Mouse (Mus musculus): ENCODE measurements around the gene Gm19345. TPM values are rescaled to one million over a fixed set of nuclear protein-coding genes. Genes with fewer than 3 reads are reported as not detected.

Gene Gm19345
- polyA plus RNA-seq, 1 experiment from 2014 or later = not detected

GRCm38 (mm10) chr7:19859740-19860139 lies 7.9 kb downstream of the Gm19345 start:
- Histone ChIP-seq H3K9ac (no peak overlapping the region), H3K27me3 (no peaks in the 10 kb centered on the region), H3K9me3 (no peaks in the 10 kb centered on the region), H3K4me3 (no peak overlapping the region), H3K4me2 (no peak overlapping the region), H3K36me3 (no peaks in the 10 kb centered on the region), H3K4me1 (no peaks in the 10 kb centered on the region), H3K27ac (no peak overlapping the region)
- ATAC-seq (ENCODE audit: borderline replicate concordance, extremely low read depth, low FRiP score, low TSS enrichment) = no peak
- 53% methylated on average over 10 of the region's 10 CpGs for WGBS

- Histone ChIP-seq H3K4me3 (no peak within 1 kb of the TSS), H3K27ac (no peak within 1 kb of the TSS), H3K27me3 (no peaks in the 10 kb centered on the region), H3K36me3 (no peaks in the 10 kb centered on the region), H3K9ac (no peak within 1 kb of the TSS), H3K9me3 (no peaks in the 10 kb centered on the region), H3K4me1 (no peaks in the 10 kb centered on the region), H3K4me2 (no peak within 1 kb of the TSS)
- ATAC-seq (ENCODE audit: borderline replicate concordance, extremely low read depth, low FRiP score, low TSS enrichment) = no peak
- 77% methylated on average over 9 of the region's 9 CpGs for WGBS
Observed at GRCm38 (mm10) chr7:19861199-19861598, 9.4 kb downstream of the Gm19345 start, which contains the start of gene Ceacam16. Gene Ceacam16, minus strand, starts transcription at chr7:19861299.

- no peak overlapping the region for H3K27ac ChIP-seq
- ATAC-seq (ENCODE audit: borderline replicate concordance, extremely low read depth, low FRiP score, low TSS enrichment) = no peak
- H3K36me3 ChIP-seq = no peaks in the 10 kb centered on the region
- no peak overlapping the region for H3K4me3 ChIP-seq
- WGBS = 27% methylated on average over 2 of the region's 2 CpGs
- no peaks in the 10 kb centered on the region for H3K4me1 ChIP-seq
- H3K9ac ChIP-seq = no peak overlapping the region
- no peaks in the 10 kb centered on the region for H3K9me3 ChIP-seq
- H3K4me2 ChIP-seq = no peak overlapping the region
- H3K27me3 ChIP-seq = no peaks in the 10 kb centered on the region
Observed at GRCm38 (mm10) chr7:19864241-19864640, 12.4 kb downstream of the Gm19345 start.

- no peak overlapping the region for H3K27ac ChIP-seq
- no peaks in the 10 kb centered on the region for H3K27me3 ChIP-seq
- no peaks in the 10 kb centered on the region for H3K36me3 ChIP-seq
- no peaks in the 10 kb centered on the region for H3K4me1 ChIP-seq
- no peaks in the 10 kb centered on the region for H3K9me3 ChIP-seq
- ATAC-seq (ENCODE audit: borderline replicate concordance, extremely low read depth, low FRiP score, low TSS enrichment) = no peak
- no peak overlapping the region for H3K4me3 ChIP-seq
- no peak overlapping the region for H3K4me2 ChIP-seq
- 64% methylated on average over 8 of the region's 8 CpGs for WGBS
- no peak overlapping the region for H3K9ac ChIP-seq
Observed at GRCm38 (mm10) chr7:19865246-19866036, 13.6 kb downstream of the Gm19345 start.

GRCm38 (mm10) chr7:19866490-19866889 lies 14.7 kb downstream of the Gm19345 start:
- ATAC-seq (ENCODE audit: borderline replicate concordance, extremely low read depth, low FRiP score, low TSS enrichment) = no peak

GRCm38 (mm10) chr7:19867751-19868399 lies 16.1 kb downstream of the Gm19345 start:
- H3K4me1 ChIP-seq = peaks cover 8% of the 10 kb centered on the region
- H3K9ac ChIP-seq = no peak overlapping the region
- H3K4me3 ChIP-seq = no peak overlapping the region
- no peaks in the 10 kb centered on the region for H3K27me3 ChIP-seq
- H3K36me3 ChIP-seq = no peaks in the 10 kb centered on the region
- WGBS = 69% methylated on average over 16 of the region's 16 CpGs
- H3K9me3 ChIP-seq = no peaks in the 10 kb centered on the region
- H3K4me2 ChIP-seq = no peak overlapping the region
- ATAC-seq (ENCODE audit: borderline replicate concordance, extremely low read depth, low FRiP score, low TSS enrichment) = no peak
- no peak overlapping the region for H3K27ac ChIP-seq

More at GRCm38 (mm10) chr7:19866490-19866889, 14.7 kb downstream of the Gm19345 start:
- H3K4me1 ChIP-seq = peaks cover 6% of the 10 kb centered on the region
- H3K4me3 ChIP-seq = no peak overlapping the region
- no peak overlapping the region for H3K9ac ChIP-seq
- H3K9me3 ChIP-seq = no peaks in the 10 kb centered on the region
- H3K27ac ChIP-seq = no peak overlapping the region
- 77% methylated on average over 6 of the region's 6 CpGs for WGBS
- H3K27me3 ChIP-seq = no peaks in the 10 kb centered on the region
- H3K36me3 ChIP-seq = no peaks in the 10 kb centered on the region
- H3K4me2 ChIP-seq = no peak overlapping the region

GRCm38 (mm10) chr7:19871137-19871621 lies 19.4 kb downstream of the Gm19345 start:
- H3K4me3 ChIP-seq = no peak overlapping the region
- H3K9ac ChIP-seq = no peak overlapping the region
- H3K27ac ChIP-seq = peak overlapping the region; percentile 19; the same call in 1 of the 2 replicates
- 45% methylated on average over 10 of the region's 10 CpGs for WGBS
- 0 out of 2 replicates have a peak overlapping the region, but pooled peaks have one; percentile 10 for H3K4me2 ChIP-seq
- ATAC-seq (ENCODE audit: borderline replicate concordance, extremely low read depth, low FRiP score, low TSS enrichment) = no peak
- peaks cover 10% of the 10 kb centered on the region for H3K4me1 ChIP-seq
- no peaks in the 10 kb centered on the region for H3K36me3 ChIP-seq
- no peaks in the 10 kb centered on the region for H3K9me3 ChIP-seq
- H3K27me3 ChIP-seq = no peaks in the 10 kb centered on the region

- no peak overlapping the region for H3K4me3 ChIP-seq
- H3K4me1 ChIP-seq = peaks cover 13% of the 10 kb centered on the region
- WGBS = 33% methylated on average over 5 of the region's 5 CpGs
- 0 out of 2 replicates have a peak, but pooled peaks have one; percentile 6 for ATAC-seq (ENCODE audit: borderline replicate concordance, extremely low read depth, low FRiP score, low TSS enrichment)
- H3K9ac ChIP-seq = no peak overlapping the region
- H3K27ac ChIP-seq = peak overlapping the region; percentile 15; the same call in 1 of the 2 replicates
- H3K9me3 ChIP-seq = no peaks in the 10 kb centered on the region
- H3K36me3 ChIP-seq = no peaks in the 10 kb centered on the region
- H3K27me3 ChIP-seq = no peaks in the 10 kb centered on the region
- H3K4me2 ChIP-seq = no peak overlapping the region
Observed at GRCm38 (mm10) chr7:19871943-19872601, 20.3 kb downstream of the Gm19345 start.

- 37% methylated on average over 13 of the region's 13 CpGs for WGBS
- no peak overlapping the region for H3K27ac ChIP-seq
- H3K9ac ChIP-seq = no peak overlapping the region
- H3K4me1 ChIP-seq = peaks cover 11% of the 10 kb centered on the region
- H3K9me3 ChIP-seq = no peaks in the 10 kb centered on the region
- H3K4me3 ChIP-seq = no peak overlapping the region
- no peak overlapping the region for H3K4me2 ChIP-seq
- ATAC-seq (ENCODE audit: borderline replicate concordance, extremely low read depth, low FRiP score, low TSS enrichment) = peak; percentile 19; the same call in 1 of the 2 replicates
- no peaks in the 10 kb centered on the region for H3K27me3 ChIP-seq
- H3K36me3 ChIP-seq = no peaks in the 10 kb centered on the region
Observed at GRCm38 (mm10) chr7:19875948-19876682, 24.3 kb downstream of the Gm19345 start.

- peak; percentile 60; the same call in 1 of the 2 replicates for ATAC-seq (ENCODE audit: borderline replicate concordance, extremely low read depth, low FRiP score, low TSS enrichment)
- H3K36me3 ChIP-seq = no peaks in the 10 kb centered on the region
- no peaks in the 10 kb centered on the region for H3K27me3 ChIP-seq
- H3K4me1 ChIP-seq = peaks cover 5% of the 10 kb centered on the region; the same call in 1 of the 2 replicates
- no peaks in the 10 kb centered on the region for H3K9me3 ChIP-seq
- no peak overlapping the region for H3K4me3 ChIP-seq
- no peak overlapping the region for H3K27ac ChIP-seq
- H3K4me2 ChIP-seq = no peak overlapping the region
- WGBS = 40% methylated on average over 14 of the region's 14 CpGs
- H3K9ac ChIP-seq = no peak overlapping the region
Observed at GRCm38 (mm10) chr7:19876781-19877425, 25.1 kb downstream of the Gm19345 start.

- Histone ChIP-seq H3K4me3 (no peak overlapping the region), H3K4me2 (no peak overlapping the region), H3K4me1 (peaks cover 5% of the 10 kb centered on the region; the same call in 1 of the 2 replicates), H3K9me3 (no peaks in the 10 kb centered on the region), H3K27me3 (no peaks in the 10 kb centered on the region), H3K36me3 (no peaks in the 10 kb centered on the region), H3K9ac (no peak overlapping the region), H3K27ac (no peak overlapping the region)
- ATAC-seq (ENCODE audit: borderline replicate concordance, extremely low read depth, low FRiP score, low TSS enrichment) = no peak
- WGBS = 74% methylated on average over 8 of the region's 8 CpGs
Observed at GRCm38 (mm10) chr7:19880754-19881153, 29.0 kb downstream of the Gm19345 start.
